Mouse (Mus musculus) hindbrain, embryonic 12.5 days (tissue): ENCODE data around the gene Vinac1. TPM values are rescaled to one million over a fixed set of nuclear protein-coding genes. Genes with fewer than 3 reads are reported as not detected.
"Not testable (repeated sequence)": the region's sequence is repeated elsewhere in the genome, so short reads cannot be mapped to it uniquely, and the experiment has no call there.

Experiments used
- ATAC-seq: fragments of 200-750 bp; cut with Nextera tagmentation; 2 replicates; pipeline ENCODE4 v1.8.0; 2017; ENCODE audit warnings: moderate TSS enrichment; ENCODE audit not compliant: low FRiP score
- H3K27ac ChIP-seq: fragments of 300-500 bp; sonication (generic); 2 replicates; pipeline ENCODE4 v1.5.1; 2016; ENCODE audit warnings: mild to moderate bottlenecking
- H3K27me3 ChIP-seq: fragments of 300-500 bp; sonication (generic); 2 replicates; pipeline ENCODE4 v1.6.1; 2016; ENCODE audit warnings: mild to moderate bottlenecking
- H3K36me3 ChIP-seq: fragments of 300-500 bp; sonication (generic); 2 replicates; pipeline ENCODE4 v1.6.1; 2016; ENCODE audit warnings: mild to moderate bottlenecking
- H3K4me1 ChIP-seq: fragments of 300-500 bp; sonication (generic); 2 replicates; pipeline ENCODE4 v1.6.1; 2016
- H3K4me2 ChIP-seq: fragments of 300-500 bp; sonication (generic); replicated peaks from 2 replicates; pipeline ENCODE4 v1.6.1; 2016; ENCODE audit warnings: mild to moderate bottlenecking
- H3K4me3 ChIP-seq: fragments of 300-500 bp; sonication (generic); 2 replicates; pipeline ENCODE4 v1.5.1; 2016; ENCODE audit warnings: mild to moderate bottlenecking
- H3K9ac ChIP-seq: fragments of 300-500 bp; sonication (generic); 2 replicates; pipeline ENCODE4 v1.6.1; 2016; ENCODE audit warnings: mild to moderate bottlenecking, moderate library complexity
- H3K9me3 ChIP-seq: fragments of 300-500 bp; sonication (generic); replicated peaks from 2 replicates; pipeline ENCODE4 v1.6.1; 2016; ENCODE audit warnings: mild to moderate bottlenecking
- WGBS: fragments of 180-500 bp; shearing (Covaris S2); methylation state at CpG from one replicate; pipeline ENCODE4 v1.1.7; 2016; 5-methylcytosine and 5-hydroxymethylcytosine counted together
- polyA plus RNA-seq: library from polyadenylated mRNA; unstranded; fragments of >200 nt; fragmentation: Nextera tagmentation; extraction: Ambion mirVana; gene quantifications from 2 replicates; pipeline ENCODE4 v1.2.1, GENCODE M21; 2016

Gene Vinac1
- polyA plus RNA-seq, 1 experiment from 2014 or later, result 0.52 TPM

GRCm38 (mm10) chr2:129038426-129038936 lies 9.5 kb downstream of the Vinac1 start:
- H3K4me2 ChIP-seq, result peak overlapping the region; percentile 94
- H3K9ac ChIP-seq, result peak overlapping the region; percentile 64
- WGBS, result 34% methylated on average over 15 of the region's 15 CpGs
- ATAC-seq, result peak; percentile 33; the same call in 1 of the 2 replicates
- H3K4me1 ChIP-seq, result peaks cover 8% of the 10 kb centered on the region
- H3K9me3 ChIP-seq, result no peaks in the 10 kb centered on the region
- peak overlapping the region; percentile 49 for H3K4me3 ChIP-seq
- no peaks in the 10 kb centered on the region for H3K36me3 ChIP-seq
- no peak overlapping the region for H3K27ac ChIP-seq
- peaks cover 40% of the 10 kb centered on the region for H3K27me3 ChIP-seq

GRCm38 (mm10) chr2:129035381-129035780 lies 12.6 kb downstream of the Vinac1 start:
- no peaks in the 10 kb centered on the region for H3K36me3 ChIP-seq
- no peak overlapping the region for H3K4me2 ChIP-seq
- H3K4me3 ChIP-seq, result no peak overlapping the region
- peaks cover 34% of the 10 kb centered on the region for H3K27me3 ChIP-seq
- peaks cover 8% of the 10 kb centered on the region for H3K4me1 ChIP-seq
- ATAC-seq, result no peak
- no peak overlapping the region for H3K9ac ChIP-seq
- 79% methylated on average over 5 of the region's 5 CpGs for WGBS
- H3K9me3 ChIP-seq, result no peaks in the 10 kb centered on the region
- H3K27ac ChIP-seq, result no peak overlapping the region

- no peaks in the 10 kb centered on the region for H3K27me3 ChIP-seq
- H3K9me3 ChIP-seq, result no peaks in the 10 kb centered on the region
- H3K4me3 ChIP-seq, result no peak overlapping the region
- H3K36me3 ChIP-seq, result no peaks in the 10 kb centered on the region; the same call in 1 of the 2 replicates
- H3K9ac ChIP-seq, result no peak overlapping the region
- no peaks in the 10 kb centered on the region for H3K4me1 ChIP-seq
- no peak for ATAC-seq
- H3K4me2 ChIP-seq, result no peak overlapping the region
- WGBS, result 82% methylated on average over 9 of the region's 9 CpGs
- no peak overlapping the region for H3K27ac ChIP-seq
Observed at GRCm38 (mm10) chr2:129024820-129025219, 23.2 kb downstream of the Vinac1 start.

- Histone ChIP-seq H3K27ac (no peak overlapping the region), H3K27me3 (no peaks in the 10 kb centered on the region), H3K36me3 (peaks cover 7% of the 10 kb centered on the region), H3K9me3 (no peaks in the 10 kb centered on the region), H3K4me1 (no peaks in the 10 kb centered on the region), H3K4me2 (no peak overlapping the region), H3K9ac (no peak overlapping the region), H3K4me3 (no peak overlapping the region)
- ATAC-seq, result no peak
- 84% methylated on average over 2 of the region's 2 CpGs for WGBS
Observed at GRCm38 (mm10) chr2:129020106-129020505, 27.9 kb downstream of the Vinac1 start.

GRCm38 (mm10) chr2:129008867-129009266 lies 39.1 kb downstream of the Vinac1 start:
- 82% methylated on average over 2 of the region's 2 CpGs for WGBS
- H3K27me3 ChIP-seq, H3K4me1 ChIP-seq, H3K9ac ChIP-seq, H3K9me3 ChIP-seq, H3K27ac ChIP-seq, ATAC-seq, H3K4me2 ChIP-seq, H3K36me3 ChIP-seq, H3K4me3 ChIP-seq: not testable (repeated sequence)

GRCm38 (mm10) chr2:129006194-129006749 lies 41.7 kb downstream of the Vinac1 start:
- no peak for ATAC-seq
- no peak overlapping the region for H3K4me2 ChIP-seq

GRCm38 (mm10) chr2:129004872-129005271 lies 43.1 kb downstream of the Vinac1 start:
- Histone ChIP-seq H3K9ac (no peak overlapping the region), H3K4me3 (no peak overlapping the region), H3K4me2 (no peak overlapping the region), H3K4me1 (no peaks in the 10 kb centered on the region), H3K27me3 (no peaks in the 10 kb centered on the region), H3K9me3 (no peaks in the 10 kb centered on the region), H3K36me3 (no peaks in the 10 kb centered on the region), H3K27ac (no peak overlapping the region)
- no peak for ATAC-seq

More at GRCm38 (mm10) chr2:129006194-129006749, 41.7 kb downstream of the Vinac1 start:
- no peaks in the 10 kb centered on the region for H3K9me3 ChIP-seq
- H3K27ac ChIP-seq, result no peak overlapping the region
- H3K27me3 ChIP-seq, result no peaks in the 10 kb centered on the region
- 78% methylated on average over 4 of the region's 4 CpGs for WGBS
- H3K4me1 ChIP-seq, result no peaks in the 10 kb centered on the region
- H3K4me3 ChIP-seq, result no peak overlapping the region
- no peak overlapping the region for H3K9ac ChIP-seq
- H3K36me3 ChIP-seq, result no peaks in the 10 kb centered on the region

- Histone ChIP-seq H3K9ac (no peak overlapping the region), H3K4me2 (no peak overlapping the region), H3K36me3 (no peaks in the 10 kb centered on the region), H3K9me3 (no peaks in the 10 kb centered on the region), H3K4me3 (no peak overlapping the region), H3K4me1 (peaks cover 3% of the 10 kb centered on the region; the same call in 1 of the 2 replicates), H3K27ac (no peak overlapping the region), H3K27me3 (no peaks in the 10 kb centered on the region)
- 91% methylated on average over 3 of the region's 3 CpGs for WGBS
- ATAC-seq, result no peak
Observed at GRCm38 (mm10) chr2:128984746-128985145, 63.2 kb downstream of the Vinac1 start.

GRCm38 (mm10) chr2:128975572-128975971 lies 72.4 kb downstream of the Vinac1 start:
- no peaks in the 10 kb centered on the region for H3K9me3 ChIP-seq
- no peaks in the 10 kb centered on the region for H3K4me1 ChIP-seq
- no peak overlapping the region for H3K4me3 ChIP-seq
- H3K27ac ChIP-seq, result no peak overlapping the region
- H3K36me3 ChIP-seq, result no peaks in the 10 kb centered on the region
- H3K4me2 ChIP-seq, result no peak overlapping the region
- no peak for ATAC-seq
- 87% methylated on average over 4 of the region's 4 CpGs for WGBS
- H3K27me3 ChIP-seq, result no peaks in the 10 kb centered on the region
- H3K9ac ChIP-seq, result no peak overlapping the region

Other genes starting within 250 kb of the Vinac1 start
- gene Tmem87b, start 230.1 kb downstream of the Vinac1 start, polyA plus RNA-seq, result 35.2 and 39.5 TPM in 2 replicates
- gene Fbln7, start 185.2 kb downstream of the Vinac1 start, polyA plus RNA-seq, result 2.8 and 3.8 TPM in 2 replicates
- gene Zc3h8, start 104.1 kb downstream of the Vinac1 start, polyA plus RNA-seq, result 8.8 and 9.0 TPM in 2 replicates
- gene Zc3h6, start 80.8 kb downstream of the Vinac1 start, polyA plus RNA-seq, result 3.4 and 4.2 TPM in 2 replicates
- gene Gm10762, start 80.4 kb downstream of the Vinac1 start, polyA plus RNA-seq, result 28.5 and 32.6 TPM in 2 replicates
- gene Ttl, start 17.8 kb upstream of the Vinac1 start, polyA plus RNA-seq, result 23.4 and 24.1 TPM in 2 replicates
- gene Polr1b, start 52.8 kb upstream of the Vinac1 start, polyA plus RNA-seq, result 23.5 and 25.4 TPM in 2 replicates
- 22.3 and 24.6 TPM in 2 replicates for gene Chchd5, start 81.5 kb upstream of the Vinac1 start, polyA plus RNA-seq
- gene Slc20a1, start 150.6 kb upstream of the Vinac1 start, polyA plus RNA-seq, result 49.3 and 53.1 TPM in 2 replicates
- gene Ckap2l, start 249.0 kb upstream of the Vinac1 start, polyA plus RNA-seq, result 33.8 and 37.6 TPM in 2 replicates